Mouse (Mus musculus) adrenal gland, adult (tissue): ENCODE measurements around the gene Csn1s2a.

Experiments used
- DNase-seq, 2 experiments: peaks; one replicate each; pipeline ENCODE4 v3.0.0; 2022 to 2023; ENCODE audit warnings: low spot score in 1 of 2; ENCODE audit not compliant: inconsistent age in 2 of 2

Csn1s2a gene

GRCm38 (mm10) chr5:87774267-87774666 is at the start of gene Csn1s2a:
TSS of gene Csn1s2a (plus strand) at chr5:87774567.
- no peak for DNase-seq

GRCm38 (mm10) chr5:87734821-87735220 is 39.5 kb upstream of the Csn1s2a start:
- DNase-seq, result no peak

- DNase-seq, result no peak
Measured at GRCm38 (mm10) chr5:87753471-87753870, 20.9 kb upstream of the Csn1s2a start.

DNA sequence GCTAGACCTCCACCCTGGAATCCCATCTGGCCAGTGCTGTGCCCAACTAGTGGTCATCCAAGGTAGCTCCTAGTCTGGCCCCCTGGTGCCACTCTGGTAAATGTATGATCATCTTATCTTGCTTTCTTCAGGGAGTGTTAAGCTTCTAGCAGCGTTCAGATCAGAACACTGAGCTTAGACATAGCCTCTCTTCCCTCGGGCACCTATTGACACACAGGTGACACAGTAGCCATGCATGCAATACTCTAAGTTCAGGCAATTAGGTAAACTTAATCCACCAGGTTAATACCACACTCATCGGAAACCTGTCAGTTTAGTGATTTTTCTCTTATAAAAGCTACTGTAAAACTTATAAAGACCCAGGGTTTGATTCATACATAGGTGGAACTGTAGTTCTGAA is 9.8 kb upstream of the Csn1s2a start:
- no peak for DNase-seq

GRCm38 (mm10) chr5:87772151-87772550 is 2.2 kb upstream of the Csn1s2a start:
- peak in 1 of 2 experiments; percentile 10 for DNase-seq

DNA sequence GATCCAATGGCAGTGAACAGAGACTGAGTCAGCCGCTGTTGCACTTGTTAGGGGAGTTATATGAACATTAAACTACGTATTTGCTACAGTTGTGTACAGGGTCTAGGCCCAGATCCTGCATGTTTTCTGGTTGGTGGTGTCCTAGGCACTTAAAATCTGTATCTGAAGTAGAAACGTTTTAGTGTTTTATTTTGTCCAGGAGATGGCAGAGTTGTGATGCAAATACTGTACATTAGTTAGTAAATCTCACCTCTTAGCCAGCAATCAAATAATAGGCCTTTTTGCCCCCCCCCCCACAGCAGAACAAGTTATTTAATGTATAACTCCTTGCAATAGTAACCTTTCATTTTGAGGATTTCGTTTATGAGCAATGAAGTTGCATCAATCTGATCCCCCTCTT is 8.4 kb downstream of the Csn1s2a start:
- no peak for DNase-seq

DNA sequence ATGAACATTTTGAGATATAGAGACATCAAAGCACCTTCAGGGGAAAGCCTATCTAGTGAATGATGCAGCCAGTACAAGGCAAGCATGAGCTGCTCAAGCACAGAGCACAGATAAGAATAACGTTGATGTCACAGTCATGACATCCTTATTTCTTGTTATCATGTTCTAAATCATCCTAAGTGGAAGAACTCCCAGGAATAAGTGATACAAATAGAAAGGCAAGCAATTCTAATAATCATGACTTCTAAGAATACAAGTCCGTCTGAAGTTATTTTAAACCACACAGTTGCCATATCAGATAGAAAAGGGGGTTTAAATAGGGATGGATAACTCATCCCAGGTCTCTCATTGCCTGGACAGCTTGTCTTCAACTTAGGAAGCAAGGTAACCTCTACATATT is 33.4 kb downstream of the Csn1s2a start, which contains the start of gene Csn1s2b:
Gene Csn1s2b (plus strand): TSS at position 301 of the 400 bp plus-strand sequence.
- DNase-seq, result no peak

DNA sequence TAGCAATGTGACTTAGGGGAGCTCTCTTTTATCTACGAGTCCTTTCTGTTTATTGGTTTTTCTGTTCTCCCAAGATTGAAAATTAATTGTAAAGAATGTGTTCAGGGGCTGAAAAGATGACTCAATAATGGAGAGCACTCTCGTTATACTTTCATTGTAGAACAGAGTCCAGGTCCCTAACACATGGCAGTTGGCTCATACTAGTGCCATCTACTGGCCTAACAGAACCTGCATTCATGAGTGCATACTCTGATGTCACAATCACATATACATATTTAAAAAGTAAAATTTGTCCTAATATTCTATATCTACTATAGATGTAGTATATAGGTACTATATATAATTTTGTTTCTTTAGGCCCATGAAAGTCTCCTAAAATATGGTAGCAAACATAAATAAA is 34.9 kb downstream of the Csn1s2a start:
- no peak for DNase-seq

GRCm38 (mm10) chr5:87825386-87825785 is 51.0 kb downstream of the Csn1s2a start, which contains the start of gene Prr27:
TSS of gene Prr27 (plus strand) at chr5:87825686.
- no peak for DNase-seq
